Mouse (Mus musculus): ENCODE measurements around the gene Urm1. TPM values are rescaled to one million over a fixed set of nuclear protein-coding genes. Genes with fewer than 3 reads are reported as not detected.

Gene Urm1
- polyA plus RNA-seq, 1 experiment: 40.5 TPM

DNA sequence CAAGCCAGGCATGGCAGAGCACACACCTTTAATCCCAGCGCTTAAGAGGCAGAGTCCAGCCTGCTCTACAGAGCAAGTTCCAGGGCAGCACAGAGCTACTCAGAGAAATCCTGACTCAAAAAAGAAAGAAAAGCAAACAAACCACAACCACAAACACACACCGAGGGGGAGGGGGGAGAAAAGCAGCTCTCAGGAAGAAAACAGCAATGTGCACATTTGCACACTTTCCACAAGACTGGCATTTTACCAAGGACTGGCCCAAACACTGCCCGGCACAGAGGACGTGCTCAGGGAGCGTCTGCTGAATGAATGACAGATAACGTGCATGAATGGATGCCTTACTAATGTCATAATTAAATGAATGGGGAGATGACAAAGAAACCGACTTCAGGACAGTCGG lies 29.2 kb downstream of the Urm1 start:
- TF ChIP-seq GATA1 (IDR thresholded peaks at IDR 0.05; ENCODE audit: low read length): no peak

DNA sequence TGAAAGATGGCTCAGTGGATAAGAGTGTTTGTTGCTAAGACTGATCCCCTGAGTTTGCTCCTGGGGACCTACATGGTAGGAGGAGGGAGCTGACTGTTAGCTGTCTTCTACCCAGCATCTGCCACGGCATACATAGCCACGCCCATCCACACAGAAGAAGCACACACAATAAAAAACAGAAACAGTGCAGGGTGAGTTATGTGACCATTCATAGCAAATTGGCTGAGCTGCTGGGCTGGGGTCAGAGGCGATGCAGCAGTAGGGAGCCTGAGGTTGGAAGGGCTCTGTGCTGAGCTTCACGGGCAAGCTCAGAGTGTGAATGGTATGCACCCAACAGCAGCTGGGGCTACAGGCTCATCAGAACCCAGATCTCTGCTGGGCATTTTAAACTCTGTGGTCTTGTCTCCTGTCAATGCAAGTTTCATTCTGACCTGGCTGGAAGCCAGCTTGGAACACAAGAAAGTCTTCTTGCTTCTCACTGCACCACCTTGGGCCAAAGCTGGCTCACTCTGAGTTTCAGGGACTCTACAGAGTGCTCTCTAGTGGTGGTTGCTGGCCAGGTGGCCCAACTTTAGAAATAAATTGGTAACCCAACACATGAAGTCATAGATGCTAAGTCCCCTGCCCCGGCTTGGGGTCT lies 30.1 kb downstream of the Urm1 start:
- TF ChIP-seq GATA1 (IDR thresholded peaks at IDR 0.05; ENCODE audit: low read length): no peak

DNA sequence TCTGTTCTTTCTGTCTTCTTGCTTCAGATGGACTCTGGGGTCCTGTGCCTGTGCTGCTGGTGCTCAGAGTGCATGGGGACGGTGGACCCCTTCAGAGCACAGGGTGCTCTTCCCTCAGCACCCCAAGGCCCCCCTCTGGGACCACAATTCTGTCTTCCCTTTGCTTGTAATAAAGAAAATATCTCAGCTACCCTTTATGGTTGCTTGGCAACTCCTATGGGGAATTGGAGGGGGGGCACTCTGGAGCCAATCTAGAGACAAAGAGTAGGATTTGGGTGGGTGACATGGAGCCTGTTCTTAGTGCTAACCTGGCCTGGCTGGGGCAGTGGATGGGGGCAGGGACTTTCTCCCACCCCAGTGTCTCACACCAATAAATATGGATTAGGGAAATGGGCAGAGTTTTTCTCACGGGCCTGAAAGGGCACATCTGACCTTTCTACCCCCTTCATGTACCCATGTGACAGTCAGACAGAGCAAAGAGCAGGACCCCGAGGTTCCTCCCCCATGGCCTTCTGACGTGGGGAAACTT lies 33.1 kb downstream of the Urm1 start:
- TF ChIP-seq GATA1 (IDR thresholded peaks at IDR 0.05; ENCODE audit: low read length): no peak

DNA sequence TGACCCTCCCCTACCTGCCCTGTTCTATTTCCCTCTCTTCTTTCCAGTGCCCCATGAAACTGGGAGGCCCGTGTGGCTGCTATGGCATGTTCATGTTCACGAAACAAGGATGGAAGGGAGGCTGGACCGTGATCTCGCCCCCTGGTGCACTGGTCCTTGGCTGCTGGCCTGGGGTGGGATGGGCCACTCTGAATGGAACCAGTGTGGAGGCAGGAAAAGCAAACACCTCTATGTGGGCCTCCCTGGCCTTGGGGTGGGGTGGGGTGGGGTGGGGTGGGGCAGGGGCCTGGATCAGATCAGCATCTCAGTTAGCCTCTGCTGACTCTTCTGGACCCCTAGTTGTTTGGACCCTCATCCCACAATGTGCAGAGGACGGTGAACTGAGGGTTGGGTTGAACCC lies 33.9 kb downstream of the Urm1 start:
- no peak for TF ChIP-seq GATA1 (IDR thresholded peaks at IDR 0.05; ENCODE audit: low read length)

DNA sequence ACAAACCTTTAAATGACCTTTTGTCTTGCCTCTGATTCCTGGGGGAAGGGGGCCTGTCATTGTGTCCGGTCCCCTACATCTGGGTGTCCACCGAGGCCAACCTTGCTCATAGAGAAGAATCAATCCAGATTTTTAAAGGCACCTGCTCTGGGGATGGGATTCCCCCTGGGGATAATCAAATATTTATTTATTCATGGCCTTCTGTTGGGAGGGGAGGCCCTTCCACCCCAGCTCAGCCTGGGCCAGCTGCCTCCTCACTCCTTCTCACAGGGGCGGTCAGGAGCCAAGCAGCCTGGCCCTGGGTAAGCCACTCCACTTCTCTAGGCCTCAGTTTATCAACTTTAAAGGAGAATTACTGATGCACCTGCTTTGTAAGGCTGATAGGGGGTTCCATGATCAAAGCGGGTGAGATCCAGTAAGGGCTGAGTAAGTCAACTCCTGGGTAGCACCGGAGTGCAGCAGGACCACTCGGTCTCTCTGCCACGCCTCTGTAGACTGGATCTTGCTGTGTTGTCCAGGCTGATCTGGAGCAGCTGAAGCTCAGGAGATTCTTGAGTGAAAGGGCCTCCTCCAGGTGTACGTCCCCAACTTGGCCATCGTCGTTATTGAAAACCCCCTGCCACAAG lies 35.8 kb downstream of the Urm1 start:
- TF ChIP-seq GATA1 (IDR thresholded peaks at IDR 0.05; ENCODE audit: low read length): no peak

DNA sequence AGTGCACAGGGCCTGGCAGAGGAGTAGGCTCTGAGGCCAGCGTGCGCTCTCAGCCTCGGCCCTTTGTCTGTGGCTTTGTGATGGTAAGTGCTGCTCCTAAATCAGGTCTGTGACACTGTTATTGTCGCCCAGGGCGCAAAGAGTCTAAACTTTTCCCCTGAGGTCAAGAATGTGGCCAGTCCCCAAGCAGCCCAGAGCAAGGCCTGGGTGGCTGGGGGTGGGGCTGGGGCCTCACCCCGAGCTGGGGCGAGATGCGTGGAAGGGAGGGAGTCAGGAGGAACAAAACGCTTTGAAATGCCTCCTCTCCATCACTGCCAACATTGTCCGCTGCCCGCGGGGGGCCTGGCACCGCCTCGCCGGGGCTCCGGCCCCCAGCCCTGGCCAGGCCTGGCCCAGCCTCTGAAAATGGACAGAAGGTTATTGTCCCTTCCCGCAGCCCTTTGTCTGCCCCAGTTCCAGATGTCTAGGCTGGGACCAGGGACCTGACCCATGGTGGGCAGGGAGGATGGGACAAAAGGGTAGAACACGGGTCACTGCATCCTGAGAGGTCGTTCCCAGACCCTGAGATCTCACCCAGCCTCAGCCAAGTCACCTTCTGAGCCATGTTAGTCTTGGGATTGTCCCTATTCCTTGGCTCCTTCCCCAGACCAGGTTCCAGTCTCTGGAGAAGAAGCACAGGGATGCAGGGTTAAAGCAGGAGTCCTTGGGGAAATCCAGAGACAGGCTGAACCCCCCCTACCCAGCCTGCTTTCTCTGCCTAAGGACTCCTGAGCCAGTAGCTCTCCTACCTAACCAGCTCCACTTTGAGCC lies 36.8 kb downstream of the Urm1 start:
- no peak for TF ChIP-seq GATA1 (IDR thresholded peaks at IDR 0.05; ENCODE audit: low read length)

DNA sequence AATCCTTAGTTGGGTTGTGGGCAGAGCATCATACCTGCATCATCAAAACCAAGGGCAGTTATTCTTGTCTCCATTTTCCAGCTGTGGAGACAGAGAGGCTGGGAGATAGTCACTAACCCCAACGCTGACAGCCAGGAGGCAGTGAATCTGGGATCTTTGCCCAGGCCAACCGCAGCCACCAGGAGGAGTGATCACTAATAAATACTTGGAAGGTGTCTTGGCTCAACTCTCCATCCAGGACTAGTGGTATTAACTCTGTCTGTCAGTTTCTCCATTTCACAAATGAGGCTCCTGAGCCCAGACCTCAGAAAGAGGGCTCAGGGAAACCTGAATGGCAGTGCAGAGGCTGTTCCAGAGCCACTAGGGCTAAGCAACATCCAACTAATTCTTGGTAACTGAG lies 37.5 kb downstream of the Urm1 start:
- no peak for TF ChIP-seq GATA1 (IDR thresholded peaks at IDR 0.05; ENCODE audit: low read length)

DNA sequence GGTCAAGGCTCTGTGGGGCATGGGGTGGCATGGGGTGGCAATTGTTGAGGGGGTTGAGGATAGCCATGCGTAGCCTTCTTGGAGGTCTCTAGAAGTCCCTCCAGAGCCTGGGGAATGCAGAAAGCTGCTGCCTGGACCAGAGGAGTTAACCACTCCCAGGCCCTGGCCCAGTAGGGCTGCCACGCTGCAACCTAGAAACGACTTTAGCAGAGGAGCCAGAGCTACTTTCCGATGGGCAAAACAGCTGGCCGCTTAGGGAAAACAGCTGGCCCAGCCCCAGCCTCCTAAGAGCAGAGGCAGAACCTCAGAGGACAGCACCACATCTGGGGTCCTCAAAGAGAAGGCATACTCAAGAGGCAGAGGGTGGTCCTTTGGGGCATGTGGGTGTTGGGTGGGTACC lies 38.1 kb downstream of the Urm1 start:
- TF ChIP-seq GATA1 (IDR thresholded peaks at IDR 0.05; ENCODE audit: low read length): no peak

DNA sequence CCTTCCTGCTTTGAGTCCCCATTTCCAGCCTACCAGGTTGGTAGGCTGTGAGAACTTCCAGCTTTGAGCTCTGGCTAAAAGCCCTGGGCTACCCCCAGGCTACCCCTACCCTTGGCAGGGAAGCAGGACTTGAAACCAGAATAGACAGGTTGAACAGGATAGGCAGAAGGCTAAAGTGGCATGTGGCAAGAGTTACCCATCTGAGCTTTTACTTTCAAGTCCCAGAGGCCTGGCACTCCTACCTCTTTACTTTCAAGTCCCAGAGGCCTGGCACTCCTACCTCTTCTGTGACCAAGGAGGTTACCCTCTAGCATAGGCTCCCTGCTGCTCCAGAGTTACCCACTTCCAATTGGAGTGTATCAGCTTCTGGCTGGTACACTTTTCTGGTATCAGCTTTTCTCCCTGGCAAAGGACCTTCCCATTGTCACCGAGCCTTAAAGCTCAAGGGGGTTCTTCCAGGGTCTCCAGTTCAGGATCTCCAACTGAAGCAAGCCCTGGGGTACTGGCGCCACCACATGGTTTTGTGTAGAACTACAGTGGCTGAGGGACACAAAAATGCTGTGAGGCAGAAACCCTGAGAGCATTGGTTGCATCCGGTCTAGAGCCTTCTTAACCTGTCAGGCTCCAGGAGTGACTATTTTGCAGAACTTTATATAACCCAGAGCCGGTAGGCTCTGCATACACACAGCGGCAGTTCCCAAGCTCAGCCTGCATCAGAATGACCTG lies 39.0 kb downstream of the Urm1 start:
- no peak for TF ChIP-seq GATA1 (IDR thresholded peaks at IDR 0.05; ENCODE audit: low read length)

DNA sequence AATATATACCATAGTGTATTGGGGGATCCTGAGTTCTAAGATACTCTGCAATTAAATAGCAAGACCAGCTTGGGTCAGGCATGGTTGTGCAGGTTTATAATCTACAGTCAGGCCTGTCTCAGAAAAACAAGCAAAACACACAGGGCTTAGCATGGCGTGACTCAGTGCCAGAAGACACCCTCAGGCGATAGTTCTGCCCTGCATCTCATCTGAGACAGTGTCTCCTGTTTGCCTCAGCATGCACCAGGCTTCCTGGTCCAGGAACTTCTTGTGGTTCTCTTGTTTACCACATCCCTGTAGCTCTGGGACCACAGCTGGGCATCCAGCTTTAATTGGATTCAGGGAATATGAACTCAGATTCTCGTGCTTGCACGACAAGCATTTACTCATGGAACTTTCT lies 45.2 kb downstream of the Urm1 start:
- TF ChIP-seq GATA1 (IDR thresholded peaks at IDR 0.05; ENCODE audit: low read length): no peak

DNA sequence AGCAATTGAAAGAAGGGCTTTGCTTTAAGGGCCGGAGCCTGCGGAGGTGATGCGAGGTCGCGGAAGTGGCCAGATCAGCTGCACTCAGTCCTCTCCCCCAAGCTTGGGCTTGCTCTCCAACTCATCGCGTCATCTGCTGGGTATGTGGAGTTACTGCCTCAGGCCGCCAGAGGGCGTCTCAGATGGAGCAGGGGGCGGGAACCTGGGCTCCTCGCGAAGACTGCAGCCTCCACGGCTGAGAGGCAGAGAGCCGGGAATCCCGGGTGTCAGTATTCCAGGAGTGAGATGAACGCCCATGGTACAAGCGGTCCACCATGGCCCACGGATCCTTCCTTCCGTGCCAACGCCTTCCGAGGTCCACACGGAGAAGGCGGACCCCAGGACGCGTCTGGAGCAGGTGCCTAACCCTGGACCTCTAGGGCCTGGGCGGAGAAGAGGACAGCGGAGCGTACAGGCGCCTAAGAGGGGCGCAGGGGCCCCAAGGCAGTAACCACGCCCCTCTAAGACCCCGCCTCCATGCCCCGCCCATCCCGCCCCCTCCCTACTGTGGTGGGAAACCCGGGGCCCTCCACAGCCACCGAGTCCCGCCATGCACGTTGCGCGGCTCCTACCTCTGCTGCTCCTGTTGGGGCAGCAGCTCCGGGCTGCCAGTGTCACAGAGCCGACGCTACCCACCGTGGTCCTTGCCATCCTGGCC lies 49.2 kb downstream of the Urm1 start, which contains the start of gene Cercam:
TSS of gene Cercam (plus strand) at position 216 of the 697 bp plus-strand sequence.
- no peak for TF ChIP-seq GATA1 (IDR thresholded peaks at IDR 0.05; ENCODE audit: low read length)

DNA sequence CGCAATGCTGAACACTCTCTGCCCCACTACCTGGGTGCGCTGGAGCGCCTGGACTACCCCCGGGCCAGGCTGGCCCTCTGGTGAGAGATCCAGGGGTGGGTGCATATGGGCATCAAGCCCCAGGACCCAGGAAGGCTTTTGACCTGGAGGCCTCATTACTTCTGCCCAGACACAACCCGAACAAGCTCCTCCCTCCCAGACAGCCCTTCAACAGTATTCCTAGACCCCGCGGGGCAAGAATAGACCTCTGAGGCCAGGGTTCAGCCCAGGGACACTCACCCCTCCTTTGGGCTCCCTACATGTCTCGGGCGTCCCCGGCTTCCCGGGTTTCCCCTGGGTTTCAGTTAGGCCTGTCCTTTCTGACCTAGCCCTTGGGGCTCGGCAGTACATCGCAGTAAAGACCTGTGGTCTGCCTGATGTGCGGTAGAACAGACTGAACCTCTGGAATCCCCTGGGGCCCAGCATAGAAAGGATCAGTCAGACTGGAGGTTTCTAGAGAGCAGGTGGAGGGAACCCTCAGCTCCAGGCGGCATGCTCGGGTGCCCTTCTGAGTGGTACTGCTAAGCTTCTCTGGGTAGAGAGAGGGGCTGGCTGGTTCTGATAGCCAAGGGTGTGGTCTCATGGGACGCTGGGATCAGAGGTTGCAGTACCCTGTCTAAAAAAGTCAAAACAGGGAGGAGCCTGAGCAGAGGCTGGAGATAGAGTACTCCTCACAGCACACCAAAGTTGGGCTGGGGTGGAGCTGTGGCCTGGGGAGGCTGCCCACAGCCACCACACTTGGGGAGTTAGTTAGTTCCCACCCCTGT lies 50.0 kb downstream of the Urm1 start:
- TF ChIP-seq GATA1 (IDR thresholded peaks at IDR 0.05; ENCODE audit: low read length): no peak

DNA sequence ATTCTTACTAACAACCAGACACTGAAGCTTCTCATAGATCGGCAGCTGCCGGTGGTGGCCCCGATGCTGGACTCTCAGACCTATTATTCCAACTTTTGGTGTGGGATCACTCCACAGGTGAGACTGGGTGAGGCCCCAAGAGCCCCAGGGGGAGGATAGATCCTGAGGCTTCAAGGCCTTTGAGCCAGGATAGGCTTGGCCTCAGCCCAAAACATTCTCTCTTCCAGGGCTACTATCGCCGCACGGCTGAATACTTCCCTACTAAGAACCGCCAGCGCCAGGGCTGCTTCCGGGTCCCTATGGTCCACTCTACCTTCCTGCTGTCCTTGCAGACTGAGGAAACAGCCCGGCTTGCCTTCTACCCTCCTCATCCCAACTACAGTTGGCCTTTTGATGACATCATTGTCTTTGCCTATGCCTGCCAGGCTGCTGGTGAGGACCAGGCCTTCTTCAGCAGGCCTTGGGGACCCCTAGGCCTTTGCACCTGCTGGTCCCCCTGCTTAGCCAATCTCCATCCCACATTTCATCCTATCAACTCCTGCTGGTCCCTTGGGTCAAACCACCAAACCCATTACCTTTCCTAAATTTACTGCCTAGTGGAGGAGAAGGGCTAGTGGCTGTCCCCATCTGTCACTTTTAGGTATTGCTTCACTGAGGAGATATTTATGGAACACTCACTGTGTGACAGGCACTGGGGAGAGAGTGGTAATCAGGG lies 52.9 kb downstream of the Urm1 start:
- TF ChIP-seq GATA1 (IDR thresholded peaks at IDR 0.05; ENCODE audit: low read length): no peak

DNA sequence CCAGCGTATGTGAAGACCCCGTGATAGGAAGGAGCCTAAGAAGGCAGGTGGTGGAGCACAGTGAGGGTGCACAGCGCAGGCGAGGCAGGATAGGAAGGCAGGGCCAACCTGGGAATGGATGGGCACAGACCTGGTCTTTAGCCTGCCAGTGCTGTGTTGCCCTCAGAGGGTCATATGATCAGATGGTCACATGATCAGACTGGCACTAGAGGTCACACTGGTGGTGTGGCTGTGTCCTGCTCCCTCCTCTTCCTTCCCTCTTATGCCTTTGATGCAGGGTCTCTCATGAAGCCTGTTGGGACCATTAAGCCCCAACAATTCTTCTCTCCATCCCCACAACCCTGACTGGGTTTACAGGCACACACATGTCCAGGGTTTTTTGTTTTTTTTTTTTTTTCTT lies 53.9 kb downstream of the Urm1 start:
- no peak for TF ChIP-seq GATA1 (IDR thresholded peaks at IDR 0.05; ENCODE audit: low read length)

Measured in G1E-ER4 (cell line).